Mouse (Mus musculus): ENCODE data around the gene Rasgef1c.

Gene Rasgef1c

DNA sequence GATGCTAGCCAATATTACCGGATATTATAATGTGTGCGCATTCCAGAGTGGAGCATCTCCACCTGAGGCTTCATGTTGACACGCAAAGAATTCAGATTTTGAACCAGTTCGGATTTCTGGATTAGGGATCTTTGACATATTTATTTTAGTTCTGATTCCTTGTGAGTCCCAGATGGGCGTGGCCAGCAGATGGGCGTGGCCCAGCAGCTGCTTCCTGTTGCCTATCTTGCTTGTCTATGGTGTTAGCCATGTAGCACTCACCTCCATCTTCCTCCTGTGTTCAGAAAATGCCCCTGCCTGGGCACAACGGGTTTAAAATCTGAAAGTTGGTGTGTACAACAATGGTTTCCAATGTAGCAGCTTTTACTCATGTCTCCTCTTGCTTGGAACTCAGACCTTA lies 24.5 kb downstream of the Rasgef1c start:
- no peak for DNase-seq (ENCODE audit: low read depth, low spot score)

DNA sequence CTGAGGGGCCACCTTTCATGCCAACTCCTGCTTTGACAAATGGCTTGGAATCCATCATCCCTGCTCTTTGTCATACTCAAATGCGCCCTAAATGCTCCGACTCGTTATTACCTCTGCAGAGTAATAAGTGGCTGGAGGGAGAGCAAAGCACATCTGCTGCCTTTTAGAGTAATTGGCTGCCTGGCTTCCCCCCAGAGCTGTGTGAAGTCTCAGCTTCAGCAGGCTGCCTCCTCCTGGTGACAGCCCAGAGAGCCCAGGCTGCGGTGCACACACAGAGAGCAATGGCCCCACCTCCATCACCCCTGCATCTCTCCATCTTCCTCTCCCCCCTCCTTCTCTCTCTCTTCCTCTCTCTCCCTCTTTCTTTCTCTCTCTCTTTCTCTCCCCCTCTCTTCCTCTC lies 25.5 kb downstream of the Rasgef1c start:
- no peak for DNase-seq (ENCODE audit: low read depth, low spot score)

DNA sequence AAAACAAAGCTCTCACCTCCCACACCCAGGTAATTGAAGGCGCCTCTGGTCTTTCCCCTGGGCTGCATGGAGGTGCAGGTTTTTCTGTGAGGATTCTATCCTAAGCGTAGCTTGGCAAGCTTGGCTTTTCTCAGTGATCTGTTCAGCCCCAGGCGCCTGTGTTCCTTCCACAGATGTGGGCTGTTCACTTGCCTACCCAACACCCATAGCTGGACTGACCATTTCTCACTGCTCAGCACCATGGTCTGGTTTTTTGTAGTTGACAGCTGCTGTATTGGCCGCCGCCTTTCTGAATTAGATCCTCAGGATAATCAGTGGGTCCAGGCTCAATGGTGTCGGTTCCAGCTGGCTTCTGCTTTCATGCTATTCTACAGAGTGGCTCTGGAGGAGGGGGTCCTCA lies 26.0 kb downstream of the Rasgef1c start:
- no peak for DNase-seq (ENCODE audit: low read depth, low spot score)

DNA sequence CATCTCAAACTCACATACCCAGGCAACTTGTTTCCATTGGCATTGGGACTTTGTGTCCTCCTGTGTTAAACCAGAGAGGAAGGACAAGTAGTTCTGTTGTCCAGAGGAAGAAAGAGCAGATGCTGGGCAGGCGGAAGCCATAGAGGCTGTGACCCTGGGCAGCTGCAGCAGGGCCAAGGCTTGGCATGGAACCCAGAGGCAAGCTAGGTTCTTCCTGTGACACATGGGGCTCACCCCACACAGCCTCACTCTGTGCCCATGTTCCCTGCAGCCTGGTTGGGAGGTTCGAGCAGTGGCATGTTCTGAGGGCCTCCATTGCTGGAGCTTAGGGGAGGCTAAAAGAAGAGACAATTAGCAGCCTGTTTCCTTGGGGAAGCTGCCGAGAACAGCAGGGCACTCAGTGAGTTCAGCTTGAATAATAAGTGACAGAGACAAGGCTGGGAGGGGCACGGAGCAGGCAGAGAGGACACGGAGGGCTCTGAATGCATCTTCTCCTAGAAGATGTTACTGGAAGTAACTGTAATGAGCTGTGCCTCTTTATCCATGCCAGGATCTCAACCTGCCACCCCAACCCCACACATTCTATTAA lies 29.5 kb downstream of the Rasgef1c start:
- DNase-seq (ENCODE audit: low read depth, low spot score) = no peak

DNA sequence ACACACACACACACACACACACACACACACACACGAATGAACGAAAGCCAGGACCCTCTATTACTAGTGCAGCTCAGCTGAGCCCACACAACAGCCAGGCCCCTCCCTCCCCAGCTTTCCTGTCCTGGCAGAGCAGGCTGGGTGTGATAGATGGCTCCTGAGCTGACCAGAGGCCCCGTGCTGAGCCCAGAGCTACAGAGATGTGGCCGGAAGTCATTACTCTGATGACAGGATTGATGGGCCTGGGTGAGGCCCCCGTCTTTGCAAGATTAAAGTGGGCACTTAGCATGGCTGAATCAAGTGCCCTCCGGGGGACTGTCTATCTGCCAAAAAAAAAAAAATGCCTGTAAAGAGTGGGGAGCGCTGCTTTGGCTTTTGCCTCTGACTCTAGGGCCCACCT lies 30.2 kb downstream of the Rasgef1c start:
- no peak for DNase-seq (ENCODE audit: low read depth, low spot score)

DNA sequence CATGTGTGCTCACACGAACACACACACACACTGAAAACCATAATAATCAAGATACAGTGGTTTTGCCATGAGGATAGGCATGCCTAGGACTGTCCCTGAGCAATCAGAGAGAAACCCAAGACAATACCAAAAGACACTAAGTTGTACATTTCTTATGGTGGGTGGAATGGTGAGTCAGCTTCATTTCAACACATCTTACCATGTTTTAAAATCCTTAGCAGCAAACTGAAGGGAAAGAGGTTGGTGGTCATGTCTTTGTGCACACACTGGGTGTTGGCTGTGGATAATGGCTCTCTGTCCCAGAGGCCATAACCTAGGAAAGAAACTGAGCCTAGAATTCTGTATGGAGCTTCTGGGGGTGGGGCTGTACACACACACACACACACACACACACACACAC lies 32.2 kb downstream of the Rasgef1c start:
- DNase-seq (ENCODE audit: low read depth, low spot score) = no peak

DNA sequence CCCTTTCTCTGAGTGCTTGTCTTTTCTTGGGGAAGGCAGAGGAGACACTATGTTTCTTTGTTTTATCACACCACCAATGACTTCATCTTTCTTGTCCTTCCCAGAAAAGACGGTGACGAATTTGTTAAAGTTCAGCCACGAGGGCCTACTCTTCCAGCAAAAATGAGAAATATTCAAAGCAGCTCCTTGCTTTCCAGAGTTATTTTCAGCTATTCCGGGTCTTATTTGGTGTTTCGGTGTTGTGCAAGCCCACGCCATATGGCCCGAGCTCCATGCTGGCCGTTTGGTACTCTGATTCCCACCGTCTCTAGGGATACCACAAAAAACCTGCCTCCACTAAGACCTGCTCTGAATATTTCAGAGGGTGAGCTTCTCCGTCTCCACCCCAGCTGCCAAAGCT lies 32.7 kb downstream of the Rasgef1c start:
- no peak for DNase-seq (ENCODE audit: low read depth, low spot score)

DNA sequence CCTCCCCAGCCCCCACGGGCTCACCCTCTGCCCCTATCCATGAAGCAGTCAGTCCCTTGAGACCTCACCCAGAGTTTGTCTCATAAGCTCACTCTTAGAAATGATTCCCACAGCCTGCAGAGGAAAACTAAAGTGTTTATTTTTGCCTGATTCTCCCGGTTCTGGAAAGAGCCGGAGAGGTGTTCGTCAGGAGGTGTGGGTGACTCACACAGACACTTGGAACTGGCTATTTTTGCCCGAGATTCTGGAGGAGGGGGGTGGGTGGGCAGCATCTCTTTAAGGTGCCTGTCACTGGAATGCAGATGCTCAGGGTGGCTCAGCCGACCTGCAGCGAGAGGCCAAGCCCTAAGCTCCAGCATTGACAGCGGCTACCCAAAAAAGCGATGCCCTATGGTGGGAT lies 34.8 kb downstream of the Rasgef1c start:
- no peak for DNase-seq (ENCODE audit: low read depth, low spot score)

DNA sequence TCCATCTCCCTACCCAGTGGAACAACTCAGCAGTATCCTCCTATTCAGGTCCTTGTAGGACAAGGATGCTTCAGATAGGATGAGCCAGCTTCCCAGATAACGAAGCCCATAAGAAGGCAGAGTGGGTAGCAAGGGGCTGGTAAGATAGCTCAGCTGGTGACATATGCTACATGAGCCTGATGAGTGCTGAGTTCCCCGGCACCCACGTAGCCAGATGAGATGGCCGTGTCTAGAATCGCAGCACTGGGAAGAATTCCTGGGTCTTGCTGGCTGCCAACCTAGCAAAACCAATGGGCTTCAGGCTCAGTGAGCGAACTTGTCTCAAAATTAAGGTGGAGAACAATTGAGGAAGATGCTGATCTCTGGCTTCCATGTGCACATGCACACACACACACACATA lies 36.1 kb downstream of the Rasgef1c start:
- DNase-seq (ENCODE audit: low read depth, low spot score) = no peak

DNA sequence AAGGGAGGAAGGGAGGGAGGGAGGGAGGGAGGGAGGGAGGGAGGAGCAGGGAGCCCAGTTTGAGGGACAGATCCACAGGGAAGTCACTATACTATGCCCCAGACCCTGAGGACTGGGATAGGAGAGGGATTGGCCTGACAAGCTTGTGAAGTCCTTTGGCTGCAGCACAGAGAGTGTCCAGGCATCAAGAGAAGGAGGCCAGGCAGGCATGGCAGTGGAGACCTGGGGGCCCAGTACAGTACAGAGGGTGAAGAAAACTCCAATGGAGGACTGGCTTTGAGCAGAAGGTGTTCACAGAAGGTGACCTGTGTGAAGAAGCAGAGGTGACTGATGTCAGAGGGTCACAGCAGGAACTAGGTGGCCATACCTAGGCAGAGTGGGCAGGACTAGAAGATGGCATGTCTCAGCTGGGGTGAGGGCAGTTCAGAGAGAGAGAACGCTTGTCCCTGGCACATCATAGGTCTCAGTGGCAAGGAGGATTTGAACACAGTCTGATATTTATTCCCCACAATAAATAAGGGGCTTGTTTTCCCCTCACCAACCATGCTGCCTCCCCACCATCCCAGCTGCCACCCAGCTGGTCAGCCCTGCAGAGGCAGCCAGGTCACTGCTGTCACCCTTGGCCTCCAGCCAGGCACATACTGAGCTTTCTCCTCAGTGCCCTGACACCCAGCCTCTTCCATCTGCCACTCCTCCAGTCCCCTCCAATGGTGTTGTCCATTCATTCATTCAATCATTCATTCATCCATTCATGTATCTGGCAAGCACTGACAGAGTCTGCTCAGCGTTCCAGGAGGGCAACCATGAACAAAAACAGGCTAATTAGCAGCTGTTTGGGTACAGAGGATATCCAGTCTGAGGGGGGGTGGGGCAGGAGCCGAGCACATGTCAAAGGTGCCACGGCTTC lies 36.9 kb downstream of the Rasgef1c start:
- no peak for DNase-seq (ENCODE audit: low read depth, low spot score)

DNA sequence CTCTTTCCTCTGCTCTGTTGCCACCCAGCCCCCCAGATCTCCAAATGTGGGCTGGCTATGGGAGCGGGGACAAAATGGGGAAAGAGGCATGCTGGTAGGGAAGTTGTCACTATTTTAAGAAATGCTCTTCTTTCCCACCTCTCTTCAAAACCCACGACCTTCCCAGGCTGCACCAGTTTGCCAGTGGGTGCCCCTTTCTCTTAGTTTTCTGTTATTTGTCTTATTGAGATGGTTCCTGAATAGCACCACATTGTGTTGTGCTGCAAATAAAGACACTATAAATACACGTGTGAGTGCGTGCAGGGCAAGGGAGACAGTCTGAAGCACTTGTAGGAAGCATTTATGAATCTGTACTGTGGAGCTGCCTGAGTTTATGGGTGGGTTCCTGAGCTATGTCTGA lies 41.2 kb downstream of the Rasgef1c start:
- no peak for DNase-seq (ENCODE audit: low read depth, low spot score)

DNA sequence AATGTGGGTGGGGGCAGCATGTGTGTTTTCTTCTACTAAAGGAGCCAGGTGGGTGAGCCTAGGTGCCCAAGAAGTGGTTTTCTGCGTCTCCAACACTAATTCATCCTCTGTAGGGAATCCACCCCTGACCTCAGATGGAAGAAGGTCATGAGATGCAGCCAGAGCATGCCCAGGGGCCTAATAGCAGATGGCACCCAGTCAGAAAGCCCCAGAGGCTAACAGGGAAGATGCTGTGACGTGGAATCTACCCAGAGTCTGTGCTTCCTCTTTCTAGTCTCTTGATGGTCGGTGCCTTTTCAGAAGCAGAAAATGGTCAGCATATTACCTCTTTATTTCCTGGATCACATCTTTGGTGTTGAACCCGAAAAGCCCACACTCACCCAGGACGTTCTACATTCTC lies 42.3 kb downstream of the Rasgef1c start:
- DNase-seq (ENCODE audit: low read depth, low spot score) = no peak

DNA sequence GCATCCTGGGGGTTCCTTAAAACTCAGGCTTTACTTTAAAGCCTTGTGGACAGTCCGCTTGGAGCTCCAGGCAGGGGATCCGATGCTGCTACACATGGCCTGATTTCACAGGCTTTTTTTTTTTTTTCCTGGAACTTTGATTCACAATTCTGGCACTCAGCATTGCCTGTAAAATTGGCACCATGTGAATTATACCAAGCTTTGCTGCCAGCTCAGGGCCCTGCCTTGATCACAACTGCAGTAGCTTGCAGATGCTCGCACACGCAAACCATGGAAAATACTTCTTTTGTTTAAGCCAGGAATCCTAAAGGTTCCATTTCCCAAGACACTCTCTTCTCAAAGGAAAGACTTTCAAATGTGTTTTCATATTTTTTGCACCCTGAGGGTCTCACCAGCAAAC lies 44.1 kb downstream of the Rasgef1c start:
- DNase-seq (ENCODE audit: low read depth, low spot score) = no peak

DNA sequence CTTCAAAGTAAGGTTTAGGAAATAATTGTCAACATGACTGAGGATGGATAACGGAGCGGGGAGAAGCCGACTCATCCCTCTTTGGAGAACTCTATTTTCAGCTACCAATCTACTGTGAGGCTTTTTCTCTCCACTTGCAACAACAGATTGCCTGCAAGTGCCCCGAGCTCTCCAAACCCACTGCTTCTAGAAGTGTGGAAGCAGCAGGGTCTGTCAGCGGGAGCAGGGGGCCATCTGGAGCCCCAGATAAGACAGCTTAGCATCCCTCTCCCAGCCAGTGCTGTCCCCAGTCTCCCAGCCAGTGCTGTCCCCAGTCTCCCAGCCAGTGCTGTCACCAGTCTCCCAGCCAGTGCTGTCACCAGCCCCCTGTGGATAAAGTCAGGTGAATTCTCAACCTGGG lies 48.2 kb downstream of the Rasgef1c start:
- DNase-seq (ENCODE audit: low read depth, low spot score) = no peak

DNA sequence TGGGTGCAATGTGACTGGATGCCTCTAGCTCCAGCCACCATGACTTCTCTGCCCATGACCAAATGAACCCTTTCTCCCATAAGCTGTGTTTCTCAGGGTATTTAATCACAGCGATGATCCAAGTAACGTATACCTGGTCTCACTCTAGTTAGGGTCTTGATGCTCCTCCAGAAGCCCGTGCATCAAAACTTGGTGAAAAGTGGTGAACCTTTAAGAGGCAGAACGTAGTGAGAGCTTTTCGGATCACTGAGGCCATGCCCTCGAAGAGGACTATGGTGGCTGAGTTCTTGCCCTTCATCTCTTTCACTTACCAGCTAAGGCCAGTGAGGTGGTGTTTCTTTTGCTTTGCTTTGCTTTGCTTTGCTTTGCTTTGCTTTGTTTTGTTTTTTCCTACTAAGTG lies 52.0 kb downstream of the Rasgef1c start:
- no peak for DNase-seq (ENCODE audit: low read depth, low spot score)

DNA sequence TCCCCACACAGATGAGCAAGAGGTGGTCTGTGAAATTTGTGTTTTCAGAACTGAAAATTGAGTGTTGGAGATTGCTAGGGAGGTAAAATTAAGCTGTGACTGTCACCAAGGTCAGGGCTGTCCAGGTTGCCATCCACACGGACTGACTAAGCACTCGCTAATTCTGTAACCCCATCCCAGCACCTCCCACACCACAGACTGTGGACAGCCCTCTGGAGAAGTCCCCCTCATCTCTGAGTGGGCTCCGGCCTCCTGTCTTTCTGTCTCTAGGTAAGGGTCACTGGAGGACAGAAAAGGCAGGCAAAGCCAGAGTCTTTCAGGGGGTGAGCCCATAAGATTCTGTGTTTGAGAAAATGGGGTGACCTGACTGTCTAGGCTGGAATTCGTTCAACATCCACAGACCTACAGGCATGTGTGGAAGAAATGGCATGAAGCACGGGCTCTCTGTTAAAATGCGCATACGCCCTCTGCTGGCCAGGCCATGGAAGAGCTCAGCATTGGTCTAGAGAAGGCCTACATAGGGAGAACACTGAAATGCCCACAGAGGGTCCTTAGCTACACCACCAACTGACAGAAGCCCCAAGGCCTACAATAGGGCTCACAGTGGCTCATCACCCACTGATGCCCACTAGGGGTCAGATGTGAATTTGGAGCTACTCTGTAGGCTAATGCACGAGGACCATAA lies 54.1 kb downstream of the Rasgef1c start:
- peak; percentile 78 for DNase-seq (ENCODE audit: low read depth, low spot score)

DNA sequence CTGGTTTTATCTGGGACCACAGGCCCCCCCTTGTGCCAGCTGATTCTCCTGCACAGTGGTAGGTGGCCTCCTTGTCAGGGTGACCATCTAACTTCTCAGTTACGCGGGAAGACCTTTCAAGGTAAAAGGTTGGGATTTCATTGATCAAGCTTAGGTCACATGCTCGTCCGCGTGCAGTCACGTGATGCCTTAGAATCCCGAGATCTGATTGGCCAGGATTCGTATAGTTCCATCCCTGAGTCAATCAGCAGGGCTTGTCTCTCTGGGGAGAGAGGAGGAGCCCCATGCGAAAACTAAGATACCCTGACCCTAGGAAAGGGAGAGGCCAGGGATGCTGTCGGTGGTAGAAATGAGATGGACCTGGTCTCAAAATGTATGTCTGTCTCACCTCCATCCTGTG lies 56.4 kb downstream of the Rasgef1c start:
- peak; percentile 64 for DNase-seq (ENCODE audit: low read depth, low spot score)

DNA sequence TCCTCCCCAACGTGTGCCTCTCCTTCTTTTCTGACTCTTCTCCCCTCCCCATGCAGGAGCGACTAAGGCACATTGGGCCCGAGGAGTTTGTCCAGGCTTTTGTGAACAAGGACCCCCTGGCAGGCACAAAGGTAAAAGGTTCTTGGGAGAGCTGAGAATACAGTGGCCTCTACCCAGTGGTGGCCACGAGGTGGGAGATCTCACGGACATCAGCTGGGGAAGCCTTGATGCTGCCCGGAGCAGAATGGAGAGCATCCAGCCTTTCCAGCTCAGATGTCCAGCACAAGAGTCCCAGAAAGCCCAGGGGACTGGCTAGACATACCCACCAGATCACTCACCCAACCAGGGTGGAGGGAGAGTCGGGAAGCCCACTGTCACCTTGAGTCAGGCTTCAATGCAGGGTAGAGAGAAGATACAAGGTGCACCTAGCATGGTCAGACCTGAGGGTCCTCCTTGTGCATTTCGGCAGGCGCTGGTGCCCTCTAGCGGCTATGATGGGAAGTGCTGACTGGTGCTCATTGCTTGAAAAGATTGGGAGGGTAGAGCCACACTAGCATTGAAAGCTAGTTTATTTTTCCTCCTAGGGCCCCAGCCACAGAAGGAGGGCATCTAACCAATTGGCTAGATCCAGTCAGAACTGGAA lies 59.6 kb downstream of the Rasgef1c start:
- DNase-seq (ENCODE audit: low read depth, low spot score) = peak; percentile 78

DNA sequence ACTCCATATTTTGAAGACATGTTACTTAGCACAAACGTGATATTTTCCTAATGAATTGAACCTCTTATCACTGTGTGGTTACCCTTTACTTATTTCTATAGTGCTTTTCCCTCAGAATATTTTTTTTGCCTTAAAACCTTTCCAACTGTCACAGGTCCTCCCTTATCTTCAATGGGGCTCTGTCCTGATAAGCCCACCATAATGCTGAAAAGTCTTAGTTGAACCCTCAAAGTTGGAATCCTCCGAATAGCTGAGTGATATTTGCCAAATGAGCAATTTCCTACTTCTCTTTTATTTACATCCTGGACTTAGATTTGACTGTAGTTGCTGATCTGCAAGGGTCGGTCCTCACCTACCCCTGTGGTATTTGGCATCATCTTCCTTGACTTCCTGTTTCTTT lies 63.7 kb downstream of the Rasgef1c start:
- no peak for DNase-seq (ENCODE audit: low read depth, low spot score)

DNA sequence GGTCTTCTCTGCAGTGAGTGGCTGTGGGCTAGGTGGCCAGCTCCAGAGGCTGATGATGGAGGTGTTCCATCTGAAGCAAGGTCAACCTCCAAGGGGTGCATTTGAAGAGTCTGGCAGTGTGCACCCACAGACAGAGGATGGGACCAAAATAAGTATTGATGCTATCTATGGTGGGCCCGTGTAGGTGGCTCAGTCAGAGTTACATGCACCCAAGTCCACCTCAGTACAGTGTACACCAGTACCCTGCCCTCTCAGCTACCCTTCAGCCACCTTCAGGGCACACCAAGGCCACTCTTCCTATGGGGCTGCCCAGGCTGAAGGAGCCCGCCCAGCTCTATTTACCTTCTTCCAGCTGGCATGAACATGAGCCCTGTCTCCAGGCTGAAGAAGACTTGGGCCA lies 68.1 kb downstream of the Rasgef1c start:
- no peak for DNase-seq (ENCODE audit: low read depth, low spot score)

DNA sequence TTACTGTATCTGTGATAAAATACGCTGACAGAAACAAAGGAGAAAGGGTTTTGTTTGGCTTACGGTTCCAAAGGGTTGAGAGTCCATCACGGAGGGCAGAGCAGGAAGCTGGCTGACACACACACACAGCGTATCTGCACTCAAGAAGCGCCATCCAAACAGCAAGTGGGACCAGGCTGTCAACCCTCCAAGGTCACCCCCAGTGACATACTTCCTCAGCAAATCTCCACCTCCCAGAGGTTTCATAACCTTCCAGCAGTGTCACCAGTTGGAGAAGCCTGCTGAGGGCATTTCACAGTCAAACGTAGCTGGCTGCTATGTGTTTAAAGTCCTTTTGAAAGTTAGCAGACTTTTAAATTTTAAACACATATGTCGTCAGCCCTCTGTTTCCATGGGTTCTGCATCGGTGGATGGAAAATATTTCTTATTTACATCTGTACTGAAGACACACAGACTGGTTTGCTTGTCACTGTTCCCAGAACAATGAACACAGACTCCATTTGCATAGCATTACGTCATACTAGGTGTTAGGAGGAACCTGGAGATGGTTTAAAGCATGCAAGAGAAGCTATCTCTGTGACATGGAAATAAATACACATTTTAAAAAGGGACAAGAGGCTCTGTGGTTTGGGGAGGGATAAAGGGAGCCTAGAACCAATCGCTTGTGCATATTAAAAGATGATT lies 72.2 kb downstream of the Rasgef1c start:
- DNase-seq (ENCODE audit: low read depth, low spot score) = no peak

DNA sequence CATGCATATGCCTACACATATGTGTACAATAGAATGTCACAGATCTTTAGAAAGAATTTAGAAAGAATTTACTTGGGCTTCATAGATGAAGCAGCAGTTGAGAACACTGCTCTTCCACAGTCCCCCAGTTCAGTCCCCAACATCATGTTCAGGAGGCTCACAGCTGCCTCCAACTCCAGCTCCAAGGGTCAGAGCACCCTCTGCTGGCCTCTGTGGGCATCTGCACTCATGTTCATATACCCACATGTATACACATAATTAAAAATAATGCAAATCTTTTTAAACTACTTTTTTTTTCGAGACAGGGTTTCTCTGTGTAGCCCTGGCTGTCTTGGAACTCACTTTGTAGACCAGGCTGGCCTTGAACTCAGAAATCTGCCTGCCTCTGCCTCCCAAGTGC lies 73.0 kb downstream of the Rasgef1c start:
- no peak for DNase-seq (ENCODE audit: low read depth, low spot score)

Data from ES-CJ7 (cell line).